Mouse (Mus musculus) limb, embryonic 11.5 days (tissue): ENCODE measurements around the gene Nsa2. TPM values are rescaled to one million over a fixed set of nuclear protein-coding genes. Genes with fewer than 3 reads are reported as not detected.
"Not testable (repeated sequence)": the region's sequence is repeated elsewhere in the genome, so short reads cannot be mapped to it uniquely, and the experiment has no call there.

Experiments
- ATAC-seq: fragments of 200-750 bp; cut with Nextera tagmentation; 2 replicates; pipeline ENCODE4 v1.8.0; 2017; ENCODE audit warnings: low read depth; ENCODE audit not compliant: insufficient number of reproducible peaks, low FRiP score, low TSS enrichment
- DNase-seq: peaks from one replicate; pipeline ENCODE4 v3.0.0-alpha.2; 2015; ENCODE audit warnings: low spot score
- H3K27ac ChIP-seq: fragments of 300-500 bp; sonication (generic); replicated peaks from 2 replicates; pipeline ENCODE4 v1.5.1; 2014; ENCODE audit warnings: low read depth, mild to moderate bottlenecking, low read length
- H3K27me3 ChIP-seq: fragments of 300-500 bp; sonication (generic); 2 replicates; pipeline ENCODE4 v1.6.1; 2014; ENCODE audit warnings: mild to moderate bottlenecking, low read length, mixed read lengths; ENCODE audit not compliant: control insufficient read depth, insufficient read depth
- H3K36me3 ChIP-seq: fragments of 300-500 bp; sonication (generic); 2 replicates; pipeline ENCODE4 v1.6.1; 2014; ENCODE audit warnings: mild to moderate bottlenecking, low read length, moderate library complexity, mixed read lengths; ENCODE audit not compliant: control insufficient read depth, insufficient read depth
- H3K4me1 ChIP-seq: fragments of 300-500 bp; sonication (generic); 2 replicates; pipeline ENCODE4 v1.6.1; 2014; ENCODE audit warnings: low read length, mixed read lengths; ENCODE audit not compliant: control insufficient read depth, insufficient read depth
- H3K4me2 ChIP-seq: fragments of 300-500 bp; sonication (generic); 2 replicates; pipeline ENCODE4 v1.6.1; 2014; ENCODE audit warnings: low read depth, mild to moderate bottlenecking, moderate library complexity; ENCODE audit not compliant: severe bottlenecking
- H3K4me3 ChIP-seq: fragments of 300-500 bp; sonication (generic); 2 replicates; pipeline ENCODE4 v1.5.1; 2014; ENCODE audit warnings: low read depth, low read length
- H3K9ac ChIP-seq: fragments of 300-500 bp; sonication (generic); 2 replicates; pipeline ENCODE4 v1.6.1; 2014; ENCODE audit warnings: mild to moderate bottlenecking, low read length
- H3K9me3 ChIP-seq: fragments of 300-500 bp; sonication (generic); 2 replicates; pipeline ENCODE4 v1.6.1; 2016; ENCODE audit warnings: low read length; ENCODE audit not compliant: control insufficient read depth
- WGBS: fragments of 180-500 bp; shearing (Covaris S2); extraction: QIAGEN DNeasy Blood & Tissue Kit; methylation state at CpG from one replicate; pipeline ENCODE4 v1.1.7; 2014; 5-methylcytosine and 5-hydroxymethylcytosine counted together
- polyA plus RNA-seq: library from polyadenylated mRNA; unstranded; fragments of >200 nt; fragmentation: Nextera tagmentation; extraction: Ambion mirVana; gene quantifications from 2 replicates; pipeline ENCODE4 v1.2.1, GENCODE M21; 2014

Gene Nsa2
- polyA plus RNA-seq, 1 experiment from 2014 or later: 79.1 TPM

- Histone ChIP-seq H3K9me3 (no peaks in the 10 kb centered on the region), H3K4me1 (no peaks in the 10 kb centered on the region), H3K9ac (no peak overlapping the region), H3K4me3 (no peak overlapping the region), H3K4me2 (no peak overlapping the region), H3K36me3 (peaks cover 7% of the 10 kb centered on the region), H3K27ac (no peak overlapping the region), H3K27me3 (no peaks in the 10 kb centered on the region)
- ATAC-seq (no peak), DNase-seq (no peak)
- WGBS: 87% methylated on average over 10 of the region's 10 CpGs
These were observed 38.0 kb upstream of the Nsa2 start for GRCm38 (mm10) chr13:97175520-97176264.

- H3K4me1 ChIP-seq: no peaks in the 10 kb centered on the region
- WGBS: 66% methylated on average over 4 of the region's 4 CpGs
- H3K36me3 ChIP-seq: peaks cover 8% of the 10 kb centered on the region; the same call in 1 of the 2 replicates
- no peak overlapping the region for H3K9ac ChIP-seq
- H3K27me3 ChIP-seq: no peaks in the 10 kb centered on the region
- ATAC-seq: no peak
- H3K4me3 ChIP-seq: no peak overlapping the region
- H3K27ac ChIP-seq: no peak overlapping the region
- no peaks in the 10 kb centered on the region for H3K9me3 ChIP-seq
- DNase-seq: peak; percentile 50
- H3K4me2 ChIP-seq: no peak overlapping the region
These were observed 8.1 kb upstream of the Nsa2 start for GRCm38 (mm10) chr13:97145834-97146233.

GRCm38 (mm10) chr13:97142321-97142720 is 4.6 kb upstream of the Nsa2 start:
- peaks cover 2% of the 10 kb centered on the region; the same call in 1 of the 2 replicates for H3K4me1 ChIP-seq
- ATAC-seq (no peak), DNase-seq (no peak)
- H3K27me3 ChIP-seq: no peaks in the 10 kb centered on the region
- no peak overlapping the region for H3K4me3 ChIP-seq
- 82% methylated on average over 7 of the region's 7 CpGs for WGBS
- no peaks in the 10 kb centered on the region for H3K9me3 ChIP-seq
- peaks cover 8% of the 10 kb centered on the region; the same call in 1 of the 2 replicates for H3K36me3 ChIP-seq
- H3K9ac ChIP-seq: no peak overlapping the region
- no peak overlapping the region for H3K4me2 ChIP-seq
- no peak overlapping the region for H3K27ac ChIP-seq

GRCm38 (mm10) chr13:97138404-97138931 is 731 bp upstream of the Nsa2 start:
- Histone ChIP-seq H3K4me2 (peak overlapping the region; percentile 50), H3K4me3 (peak overlapping the region; percentile 81), H3K9ac (peak overlapping the region; percentile 84)
- 35% methylated on average over 8 of the region's 8 CpGs for WGBS
- not testable (repeated sequence) for H3K9me3 ChIP-seq, ATAC-seq, H3K27ac ChIP-seq, DNase-seq, H3K36me3 ChIP-seq, H3K27me3 ChIP-seq, H3K4me1 ChIP-seq

GRCm38 (mm10) chr13:97130413-97130812 is 7.3 kb downstream of the Nsa2 start:
- not testable (repeated sequence) for H3K4me1 ChIP-seq, H3K4me2 ChIP-seq, H3K4me3 ChIP-seq, H3K27ac ChIP-seq, H3K27me3 ChIP-seq, H3K36me3 ChIP-seq, ATAC-seq, DNase-seq, H3K9ac ChIP-seq, H3K9me3 ChIP-seq
- no CpG with 5 or more reads among the region's 2 CpGs for WGBS

GRCm38 (mm10) chr13:97129654-97130053 is 8.1 kb downstream of the Nsa2 start:
- ATAC-seq, H3K27me3 ChIP-seq, H3K9me3 ChIP-seq, H3K36me3 ChIP-seq, H3K27ac ChIP-seq, H3K9ac ChIP-seq, H3K4me3 ChIP-seq, H3K4me2 ChIP-seq, H3K4me1 ChIP-seq, DNase-seq: not testable (repeated sequence)
- WGBS: 92% methylated on average over 2 of the region's 4 CpGs

- H3K9ac ChIP-seq: no peak overlapping the region
- no peaks in the 10 kb centered on the region for H3K9me3 ChIP-seq
- DNase-seq: no peak
- H3K36me3 ChIP-seq: no peaks in the 10 kb centered on the region
- WGBS: 83% methylated on average over 3 of the region's 3 CpGs
- no peaks in the 10 kb centered on the region for H3K4me1 ChIP-seq
- H3K4me3 ChIP-seq: no peak overlapping the region
- ATAC-seq: no peak
- H3K27me3 ChIP-seq: no peaks in the 10 kb centered on the region
- no peak overlapping the region for H3K27ac ChIP-seq
- no peak overlapping the region for H3K4me2 ChIP-seq
These were observed 16.4 kb downstream of the Nsa2 start for GRCm38 (mm10) chr13:97121341-97121740.

GRCm38 (mm10) chr13:97109046-97109445 is 28.7 kb downstream of the Nsa2 start:
- DNase-seq: no peak
- 89% methylated on average over 4 of the region's 4 CpGs for WGBS
- Histone ChIP-seq H3K4me1 (no peaks in the 10 kb centered on the region), H3K9ac (no peak overlapping the region), H3K27me3 (no peaks in the 10 kb centered on the region), H3K4me3 (no peak overlapping the region), H3K27ac (no peak overlapping the region), H3K4me2 (no peak overlapping the region), H3K9me3 (no peaks in the 10 kb centered on the region), H3K36me3 (no peaks in the 10 kb centered on the region)
- no peak for ATAC-seq
